Mouse (Mus musculus): ENCODE results near the gene Tbl1xr1. TPM values are rescaled to one million over a fixed set of nuclear protein-coding genes. Genes with fewer than 3 reads are reported as not detected.

Gene Tbl1xr1
- polyA plus RNA-seq (2016; fragmentation: Nextera tagmentation; extraction: Ambion mirVana) = 16.9 and 22.8 TPM in 2 replicates

DNA sequence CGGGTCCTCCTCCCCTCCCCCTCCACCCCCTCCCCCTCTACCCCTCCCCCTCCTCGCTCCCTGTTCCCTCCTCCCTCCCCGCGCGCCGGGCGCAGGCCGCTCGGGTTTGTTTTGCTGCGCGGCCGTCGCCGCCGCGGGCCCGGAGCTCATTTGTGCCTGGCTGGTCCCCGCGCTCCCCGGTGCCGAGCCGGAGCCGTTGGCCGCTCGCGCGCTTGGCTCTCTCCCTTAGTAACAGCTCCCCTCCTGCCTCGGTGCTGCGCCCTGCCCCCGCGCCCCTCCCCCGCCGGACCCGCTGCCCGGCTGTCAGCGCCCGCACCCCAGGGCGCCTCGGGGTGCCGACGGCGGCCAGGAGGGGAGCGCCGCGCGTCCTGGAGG, at the start of gene Tbl1xr1:
Gene Tbl1xr1 (plus strand): TSS at position 92 of the 375 bp plus-strand sequence.
- Histone ChIP-seq H3K36me3 (0 out of 2 replicates have a peak, but pooled peaks cover 3% of the 10 kb centered on the region), H3K27me3 (replicated peaks) (no peaks in the 10 kb centered on the region), H3K4me2 (peak within 1 kb of the TSS; percentile 85), H3K9ac (peak within 1 kb of the TSS; percentile 98), H3K4me3 (peak within 1 kb of the TSS; percentile 93), H3K9me3 (replicated peaks) (no peaks in the 10 kb centered on the region), H3K4me1 (replicated peaks) (peaks cover 25% of the 10 kb centered on the region), H3K27ac (ENCODE audit: poor library complexity, severe bottlenecking) (peak within 1 kb of the TSS; percentile 96)
- peak; percentile 91 for ATAC-seq (ENCODE audit: insufficient number of reproducible peaks, low FRiP score)
- WGBS = 0% methylated on average over 23 of the region's 46 CpGs

DNA sequence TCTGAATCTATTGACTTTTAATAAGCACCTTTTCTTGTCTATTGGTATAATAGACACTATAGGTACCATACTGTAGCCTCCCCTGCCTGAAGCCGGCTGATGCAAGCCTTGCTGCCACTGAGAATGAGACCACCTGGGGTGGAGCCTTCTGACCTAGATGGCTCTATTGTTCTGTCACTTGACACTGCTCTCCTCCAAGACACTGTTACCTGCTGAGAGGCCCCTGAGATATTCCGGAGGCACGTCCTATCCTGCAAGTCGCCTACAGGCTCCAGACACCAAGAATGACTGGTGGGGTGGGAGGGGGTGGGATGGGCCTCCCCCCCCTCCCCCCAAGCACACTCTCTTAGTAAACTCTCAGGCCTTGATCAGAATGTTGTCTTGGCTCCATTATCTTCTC, 38.4 kb upstream of the Tbl1xr1 start:
- no peak for ATAC-seq (ENCODE audit: insufficient number of reproducible peaks, low FRiP score)
- no peak overlapping the region for H3K4me2 ChIP-seq
- 0 out of 2 replicates have a peak, but pooled peaks cover 10% of the 10 kb centered on the region for H3K4me1 ChIP-seq (replicated peaks)
- H3K9ac ChIP-seq = no peak overlapping the region
- no peak overlapping the region for H3K27ac ChIP-seq (ENCODE audit: poor library complexity, severe bottlenecking)
- no peak overlapping the region for H3K4me3 ChIP-seq
- H3K27me3 ChIP-seq (replicated peaks) = no peaks in the 10 kb centered on the region
- H3K36me3 ChIP-seq = no peaks in the 10 kb centered on the region
- 40% methylated on average over 4 of the region's 4 CpGs for WGBS
- no peaks in the 10 kb centered on the region for H3K9me3 ChIP-seq (replicated peaks)

DNA sequence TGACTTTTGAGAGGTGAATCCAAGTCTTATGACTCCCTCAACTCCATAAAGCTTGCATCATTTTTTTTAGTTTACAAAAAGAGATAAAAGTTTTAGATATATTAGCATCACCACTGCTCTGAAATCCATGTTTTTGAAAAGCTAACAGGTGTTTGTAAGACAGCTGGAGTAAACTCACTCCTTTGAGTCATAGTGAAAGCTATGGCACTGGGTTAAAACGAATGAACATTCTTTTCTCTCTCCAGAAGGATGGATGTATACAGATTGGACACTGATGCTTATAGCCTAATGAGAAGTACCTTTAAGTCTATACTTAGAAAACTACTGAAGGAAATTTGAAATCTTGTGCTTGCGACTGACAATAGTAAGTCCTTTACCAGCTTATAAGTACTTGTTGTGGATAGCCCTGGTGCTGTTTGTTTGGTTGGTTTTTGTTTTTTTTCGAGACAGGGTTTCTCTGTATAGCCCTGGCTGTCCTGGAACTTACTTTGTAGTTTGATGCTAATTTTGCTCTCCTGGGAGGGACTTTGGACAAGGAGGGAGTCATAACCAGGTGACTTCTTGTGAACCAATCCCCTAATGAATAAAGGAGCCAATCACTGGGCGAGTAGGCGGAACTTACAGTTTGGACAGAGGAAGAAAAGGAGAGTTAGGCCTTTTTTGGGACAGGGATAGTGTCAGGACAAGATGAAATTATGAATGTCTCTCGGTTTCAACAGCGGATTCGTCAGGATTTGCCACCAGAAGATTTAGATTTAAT, 37.2 kb upstream of the Tbl1xr1 start:
- no peak for ATAC-seq (ENCODE audit: insufficient number of reproducible peaks, low FRiP score)
- H3K9ac ChIP-seq = no peak overlapping the region
- no peaks in the 10 kb centered on the region for H3K27me3 ChIP-seq (replicated peaks)
- H3K4me2 ChIP-seq = no peak overlapping the region
- 0 out of 2 replicates have a peak, but pooled peaks cover 5% of the 10 kb centered on the region for H3K4me1 ChIP-seq (replicated peaks)
- H3K9me3 ChIP-seq (replicated peaks) = peaks cover 4% of the 10 kb centered on the region; the same call in 1 of the 2 replicates
- H3K27ac ChIP-seq (ENCODE audit: poor library complexity, severe bottlenecking) = no peak overlapping the region
- H3K4me3 ChIP-seq = no peak overlapping the region
- no peaks in the 10 kb centered on the region for H3K36me3 ChIP-seq
- WGBS = 83% methylated on average over 8 of the region's 8 CpGs

DNA sequence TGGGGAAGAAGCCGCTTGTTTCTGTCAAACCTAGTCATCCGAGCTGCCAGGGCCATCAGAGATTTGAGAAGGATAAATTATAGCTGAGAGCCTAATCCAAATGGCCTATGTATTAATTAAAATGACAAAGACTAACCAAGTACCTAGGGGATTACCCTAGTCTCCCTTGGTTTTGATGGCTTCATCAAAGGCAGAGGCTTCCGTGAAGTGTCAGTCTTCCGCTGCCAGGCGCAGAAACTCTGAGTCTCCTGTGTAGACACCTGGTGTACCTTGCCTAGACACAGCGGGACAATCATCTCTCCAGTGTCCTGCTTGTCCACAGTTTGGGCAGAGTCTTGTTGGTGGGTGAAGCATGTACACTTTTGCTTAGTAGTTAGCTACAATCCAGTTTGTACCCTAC, 35.8 kb upstream of the Tbl1xr1 start:
- H3K4me2 ChIP-seq = no peak overlapping the region
- H3K36me3 ChIP-seq = no peaks in the 10 kb centered on the region
- no peaks in the 10 kb centered on the region for H3K27me3 ChIP-seq (replicated peaks)
- H3K9ac ChIP-seq = no peak overlapping the region
- ATAC-seq (ENCODE audit: insufficient number of reproducible peaks, low FRiP score) = no peak
- peaks cover 7% of the 10 kb centered on the region; the same call in 1 of the 2 replicates for H3K9me3 ChIP-seq (replicated peaks)
- H3K4me1 ChIP-seq (replicated peaks) = 0 out of 2 replicates have a peak, but pooled peaks cover 5% of the 10 kb centered on the region
- no peak overlapping the region for H3K4me3 ChIP-seq
- 84% methylated on average over 6 of the region's 6 CpGs for WGBS
- H3K27ac ChIP-seq (ENCODE audit: poor library complexity, severe bottlenecking) = no peak overlapping the region

DNA sequence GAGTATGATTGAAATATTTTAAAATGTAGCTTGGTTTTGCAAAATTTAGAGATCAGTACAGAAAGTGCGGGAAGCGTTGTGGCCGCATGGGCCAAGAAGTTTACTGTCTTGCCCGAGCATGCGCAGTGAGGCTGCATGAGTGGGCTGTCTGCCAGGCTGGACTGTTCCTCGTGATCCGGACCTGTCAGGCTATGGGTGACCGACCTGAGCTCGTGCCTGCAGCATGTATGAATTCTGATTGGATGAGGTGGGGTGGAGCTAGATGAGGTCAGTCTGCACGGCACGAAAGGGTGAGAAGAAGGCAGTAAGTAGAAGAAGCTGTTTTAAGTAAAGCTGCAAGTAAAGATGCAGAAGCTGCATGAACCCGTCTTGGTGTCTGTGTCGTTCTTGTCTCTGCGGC, 29.2 kb upstream of the Tbl1xr1 start:
- no peak overlapping the region for H3K4me2 ChIP-seq
- H3K27me3 ChIP-seq (replicated peaks) = no peaks in the 10 kb centered on the region
- peaks cover 12% of the 10 kb centered on the region for H3K9me3 ChIP-seq (replicated peaks)
- H3K36me3 ChIP-seq = no peaks in the 10 kb centered on the region
- 80% methylated on average over 14 of the region's 14 CpGs for WGBS
- H3K4me3 ChIP-seq = no peak overlapping the region
- no peak overlapping the region for H3K27ac ChIP-seq (ENCODE audit: poor library complexity, severe bottlenecking)
- H3K9ac ChIP-seq = no peak overlapping the region
- no peaks in the 10 kb centered on the region for H3K4me1 ChIP-seq (replicated peaks)
- ATAC-seq (ENCODE audit: insufficient number of reproducible peaks, low FRiP score) = no peak

DNA sequence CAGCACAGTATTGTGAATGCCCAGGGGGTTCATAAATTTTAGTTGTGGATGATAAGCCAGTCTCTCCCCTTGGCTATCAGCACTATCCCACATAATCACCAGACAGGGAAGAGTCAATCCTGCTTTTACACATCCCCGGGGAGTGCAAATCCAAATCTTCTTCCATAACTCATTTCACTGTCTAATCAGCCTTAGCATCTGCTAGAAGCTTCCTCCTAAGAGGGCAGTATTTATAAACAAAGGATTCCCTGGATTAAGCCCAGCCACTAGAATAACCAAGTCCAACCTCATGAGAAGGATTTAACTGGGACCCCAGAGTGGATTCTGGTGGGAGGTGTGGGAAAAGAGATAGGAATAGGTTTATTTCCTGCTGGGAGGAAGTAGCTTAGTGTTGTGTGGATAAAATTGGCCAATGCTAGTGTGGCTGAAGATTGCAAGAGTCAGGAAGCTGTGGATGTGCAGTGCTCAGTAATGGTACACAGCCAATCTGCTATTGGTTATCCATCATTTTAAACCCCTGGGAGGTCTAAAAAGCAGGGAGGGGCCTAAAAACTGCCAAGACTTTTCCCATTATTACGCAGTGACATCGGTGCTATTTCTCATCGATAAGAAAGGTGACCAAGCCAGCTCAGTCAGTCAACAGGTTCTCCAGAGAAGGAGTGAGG, 19.7 kb upstream of the Tbl1xr1 start:
- no peak overlapping the region for H3K9ac ChIP-seq
- no peaks in the 10 kb centered on the region for H3K27me3 ChIP-seq (replicated peaks)
- WGBS = 77% methylated on average over 4 of the region's 4 CpGs
- peaks cover 2% of the 10 kb centered on the region; the same call in 1 of the 2 replicates for H3K9me3 ChIP-seq (replicated peaks)
- no peak overlapping the region for H3K27ac ChIP-seq (ENCODE audit: poor library complexity, severe bottlenecking)
- H3K36me3 ChIP-seq = no peaks in the 10 kb centered on the region
- ATAC-seq (ENCODE audit: insufficient number of reproducible peaks, low FRiP score) = no peak
- no peak overlapping the region for H3K4me2 ChIP-seq
- no peaks in the 10 kb centered on the region for H3K4me1 ChIP-seq (replicated peaks)
- no peak overlapping the region for H3K4me3 ChIP-seq

DNA sequence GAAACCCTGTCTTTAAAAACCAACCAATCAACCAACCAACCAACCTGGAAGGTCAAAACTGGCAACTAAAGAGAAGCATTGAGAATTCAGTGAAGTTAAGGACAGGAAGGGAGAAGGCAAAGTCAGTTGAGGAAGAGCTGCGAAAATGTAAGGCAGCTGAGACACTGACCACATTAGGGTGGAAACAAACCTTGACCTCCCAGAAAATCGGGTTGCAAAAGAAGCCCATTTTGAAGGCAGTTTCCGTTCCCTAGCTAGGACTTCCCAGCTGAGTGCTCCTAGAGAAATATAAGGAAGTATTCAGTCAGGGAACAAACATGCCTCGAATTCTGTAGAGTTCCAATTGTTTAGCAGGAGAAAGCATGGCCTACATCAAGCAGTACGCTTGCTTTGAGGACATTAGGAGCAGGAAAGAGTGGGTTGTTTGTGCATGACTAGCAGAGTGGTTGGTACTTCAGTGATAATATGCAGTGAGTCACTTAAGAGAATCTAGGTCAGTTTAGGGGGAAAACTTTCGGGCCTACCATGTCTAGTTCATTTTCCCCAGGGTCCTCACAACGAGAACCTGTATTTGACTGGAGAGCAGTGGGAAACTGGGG, 18.1 kb upstream of the Tbl1xr1 start:
- no peak for ATAC-seq (ENCODE audit: insufficient number of reproducible peaks, low FRiP score)
- H3K9me3 ChIP-seq (replicated peaks) = peaks cover 2% of the 10 kb centered on the region; the same call in 1 of the 2 replicates

DNA sequence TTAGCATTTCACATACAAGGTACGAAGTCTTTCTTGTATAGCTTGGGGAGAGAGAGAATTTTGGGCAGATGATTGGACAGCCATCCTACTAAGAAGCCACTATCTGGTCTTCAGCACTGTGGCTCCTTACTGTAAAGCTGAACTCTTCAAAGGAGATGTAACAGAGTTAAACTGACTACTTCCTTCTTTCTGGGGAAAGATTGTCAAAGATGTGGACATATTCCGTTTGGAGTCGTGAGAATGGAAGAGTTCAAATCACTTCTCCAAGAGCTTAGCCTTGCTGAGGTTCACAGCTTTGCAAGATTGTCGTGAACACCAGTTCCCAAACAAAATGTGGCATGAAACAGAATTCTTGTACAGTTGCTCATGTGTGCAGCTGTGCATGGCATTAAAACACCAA, 15.3 kb upstream of the Tbl1xr1 start:
- Histone ChIP-seq H3K9me3 (replicated peaks) (no peaks in the 10 kb centered on the region), H3K36me3 (no peaks in the 10 kb centered on the region), H3K4me3 (no peak overlapping the region), H3K4me2 (no peak overlapping the region), H3K27ac (ENCODE audit: poor library complexity, severe bottlenecking) (no peak overlapping the region), H3K4me1 (replicated peaks) (no peaks in the 10 kb centered on the region), H3K9ac (no peak overlapping the region), H3K27me3 (replicated peaks) (no peaks in the 10 kb centered on the region)
- 84% methylated on average over 4 of the region's 4 CpGs for WGBS
- ATAC-seq (ENCODE audit: insufficient number of reproducible peaks, low FRiP score) = no peak

More for the DNA sequence above, 18.1 kb upstream of the Tbl1xr1 start:
- H3K27me3 ChIP-seq (replicated peaks) = no peaks in the 10 kb centered on the region
- no peak overlapping the region for H3K9ac ChIP-seq
- H3K4me1 ChIP-seq (replicated peaks) = no peaks in the 10 kb centered on the region
- H3K4me3 ChIP-seq = no peak overlapping the region
- no peaks in the 10 kb centered on the region for H3K36me3 ChIP-seq
- no peak overlapping the region for H3K4me2 ChIP-seq
- WGBS = 74% methylated on average over 7 of the region's 7 CpGs
- H3K27ac ChIP-seq (ENCODE audit: poor library complexity, severe bottlenecking) = no peak overlapping the region

DNA sequence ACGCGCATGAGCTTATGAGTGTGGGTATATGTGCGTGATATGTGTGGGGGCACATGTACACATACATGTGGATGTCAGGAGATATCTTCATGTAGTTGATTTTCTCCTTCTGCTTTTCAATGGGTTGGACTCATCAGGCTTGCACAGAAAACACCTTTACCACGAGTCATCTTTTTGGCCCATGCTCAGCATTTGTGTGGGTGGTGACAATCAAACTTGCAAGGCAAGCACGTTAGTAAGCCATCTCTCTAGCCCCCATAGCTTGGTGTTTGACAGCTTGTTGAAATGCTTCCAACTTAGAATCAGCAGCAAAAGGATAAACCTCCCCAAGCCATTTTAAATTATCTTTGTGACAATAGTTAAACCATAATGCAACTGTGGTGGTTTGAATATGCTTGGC, 7.8 kb upstream of the Tbl1xr1 start:
- Histone ChIP-seq H3K9ac (no peak overlapping the region), H3K36me3 (no peaks in the 10 kb centered on the region), H3K27me3 (replicated peaks) (no peaks in the 10 kb centered on the region), H3K4me1 (replicated peaks) (no peaks in the 10 kb centered on the region), H3K9me3 (replicated peaks) (0 out of 2 replicates have a peak, but pooled peaks cover 4% of the 10 kb centered on the region), H3K4me2 (no peak overlapping the region), H3K4me3 (no peak overlapping the region), H3K27ac (ENCODE audit: poor library complexity, severe bottlenecking) (no peak overlapping the region)
- ATAC-seq (ENCODE audit: insufficient number of reproducible peaks, low FRiP score) = no peak
- 81% methylated on average over 5 of the region's 5 CpGs for WGBS

DNA sequence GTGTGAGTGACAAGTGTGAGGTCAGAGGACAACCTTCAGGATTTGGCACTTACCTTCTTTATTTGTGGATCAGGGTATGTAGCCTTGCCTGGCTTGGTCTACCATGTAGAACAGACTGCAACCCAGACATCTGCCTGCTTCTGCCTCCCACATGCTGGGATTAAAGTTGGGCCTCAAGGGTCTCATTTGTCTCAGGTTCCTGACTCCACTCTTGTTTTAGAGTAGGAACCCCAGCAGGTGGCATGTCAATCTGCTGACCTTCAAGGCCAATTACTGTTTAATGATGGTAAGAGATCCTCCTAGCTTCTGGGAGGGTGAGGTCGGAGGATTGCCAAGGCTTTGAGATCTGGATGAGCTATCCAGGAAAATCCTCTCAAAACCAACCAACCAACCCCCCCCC, 2.5 kb upstream of the Tbl1xr1 start:
- H3K4me1 ChIP-seq (replicated peaks) = peaks cover 13% of the 10 kb centered on the region
- H3K4me2 ChIP-seq = no peak overlapping the region
- H3K27me3 ChIP-seq (replicated peaks) = no peaks in the 10 kb centered on the region
- H3K27ac ChIP-seq (ENCODE audit: poor library complexity, severe bottlenecking) = no peak overlapping the region
- no peaks in the 10 kb centered on the region for H3K9me3 ChIP-seq (replicated peaks)
- H3K36me3 ChIP-seq = no peaks in the 10 kb centered on the region
- WGBS = 89% methylated on average over 1 of the region's 1 CpGs
- ATAC-seq (ENCODE audit: insufficient number of reproducible peaks, low FRiP score) = no peak
- no peak overlapping the region for H3K4me3 ChIP-seq
- H3K9ac ChIP-seq = no peak overlapping the region

Data from heart, embryonic 12.5 days (tissue).